Mouse (Mus musculus) kidney, embryonic 15.5 days (tissue): Measurements from ENCODE around the gene Bcan. TPM values are rescaled to one million over a fixed set of nuclear protein-coding genes. Genes with fewer than 3 reads are reported as not detected.

Source experiments
- ATAC-seq: fragments of 200-750 bp; cut with Nextera tagmentation; replicated peaks from 2 replicates; pipeline ENCODE4 v1.8.0; 2017; ENCODE audit warnings: moderate TSS enrichment; ENCODE audit not compliant: low FRiP score
- H3K27ac ChIP-seq: fragments of 300-500 bp; sonication (generic); 2 replicates; pipeline ENCODE4 v1.5.1; 2015; ENCODE audit warnings: mild to moderate bottlenecking, inconsistent platforms
- H3K27me3 ChIP-seq: fragments of 300-500 bp; sonication (generic); 2 replicates; pipeline ENCODE4 v1.6.1; 2015; ENCODE audit warnings: inconsistent platforms
- H3K36me3 ChIP-seq: fragments of 300-500 bp; sonication (generic); 2 replicates; pipeline ENCODE4 v1.6.1; 2015; ENCODE audit warnings: inconsistent platforms
- H3K4me1 ChIP-seq: fragments of 300-500 bp; sonication (generic); 2 replicates; pipeline ENCODE4 v1.6.1; 2015; ENCODE audit warnings: inconsistent platforms
- H3K4me2 ChIP-seq: fragments of 300-500 bp; sonication (generic); 2 replicates; pipeline ENCODE4 v1.6.1; 2015; ENCODE audit warnings: moderate library complexity, mild to moderate bottlenecking, inconsistent platforms
- H3K4me3 ChIP-seq: fragments of 300-500 bp; sonication (generic); replicated peaks from 2 replicates; pipeline ENCODE4 v1.5.1; 2015; ENCODE audit warnings: mild to moderate bottlenecking, inconsistent platforms
- H3K9ac ChIP-seq: fragments of 300-500 bp; sonication (generic); 2 replicates; pipeline ENCODE4 v1.6.1; 2015; ENCODE audit warnings: mild to moderate bottlenecking, inconsistent platforms
- H3K9me3 ChIP-seq: fragments of 300-500 bp; sonication (generic); replicated peaks from 2 replicates; pipeline ENCODE4 v1.6.1; 2016; ENCODE audit warnings: inconsistent platforms
- WGBS: fragments of 180-500 bp; shearing (Covaris S2); methylation state at CpG from one replicate; pipeline ENCODE4 v1.1.7; 2015; ENCODE audit warnings: mixed read lengths; 5-methylcytosine and 5-hydroxymethylcytosine counted together
- polyA plus RNA-seq: library from polyadenylated mRNA; unstranded; fragments of >200 nt; fragmentation: Nextera tagmentation; extraction: Ambion mirVana; gene quantifications from 2 replicates; pipeline ENCODE4 v1.2.1, GENCODE M21; 2015

The Bcan gene
- polyA plus RNA-seq, 1 experiment from 2014 or later, result 0.17 TPM

DNA sequence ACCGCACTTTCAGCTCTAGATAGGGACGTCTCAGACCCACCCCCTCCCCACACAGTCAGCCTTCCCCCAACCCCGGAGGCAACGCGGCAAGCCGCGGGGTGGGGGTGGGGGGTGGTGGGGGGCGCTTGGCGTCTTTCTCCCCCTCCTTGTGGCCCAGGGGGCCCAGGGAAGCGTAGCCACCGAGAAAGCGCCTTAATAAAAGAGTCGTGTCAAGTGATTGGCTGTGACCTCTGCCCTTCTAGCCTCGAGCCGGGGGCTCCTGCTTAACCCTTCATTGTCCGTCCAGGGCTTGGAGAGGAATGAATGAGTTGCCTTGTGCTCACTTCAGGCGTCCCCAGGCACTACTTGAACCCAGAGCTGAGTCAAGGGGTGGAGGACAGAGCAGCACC lies 52.2 kb downstream of the Bcan start:
- ATAC-seq, result 0 out of 2 replicates have a peak, but pooled peaks have one; percentile 5
- peak overlapping the region; percentile 33 for H3K9ac ChIP-seq
- H3K27me3 ChIP-seq, result peaks cover 26% of the 10 kb centered on the region
- peak overlapping the region; percentile 43 for H3K4me3 ChIP-seq
- peak overlapping the region; percentile 65 for H3K4me2 ChIP-seq
- peak overlapping the region; percentile 80 for H3K27ac ChIP-seq
- H3K9me3 ChIP-seq, result no peaks in the 10 kb centered on the region
- H3K4me1 ChIP-seq, result peaks cover 81% of the 10 kb centered on the region
- peaks cover 9% of the 10 kb centered on the region for H3K36me3 ChIP-seq
- 0% methylated on average over 17 of the region's 17 CpGs for WGBS

DNA sequence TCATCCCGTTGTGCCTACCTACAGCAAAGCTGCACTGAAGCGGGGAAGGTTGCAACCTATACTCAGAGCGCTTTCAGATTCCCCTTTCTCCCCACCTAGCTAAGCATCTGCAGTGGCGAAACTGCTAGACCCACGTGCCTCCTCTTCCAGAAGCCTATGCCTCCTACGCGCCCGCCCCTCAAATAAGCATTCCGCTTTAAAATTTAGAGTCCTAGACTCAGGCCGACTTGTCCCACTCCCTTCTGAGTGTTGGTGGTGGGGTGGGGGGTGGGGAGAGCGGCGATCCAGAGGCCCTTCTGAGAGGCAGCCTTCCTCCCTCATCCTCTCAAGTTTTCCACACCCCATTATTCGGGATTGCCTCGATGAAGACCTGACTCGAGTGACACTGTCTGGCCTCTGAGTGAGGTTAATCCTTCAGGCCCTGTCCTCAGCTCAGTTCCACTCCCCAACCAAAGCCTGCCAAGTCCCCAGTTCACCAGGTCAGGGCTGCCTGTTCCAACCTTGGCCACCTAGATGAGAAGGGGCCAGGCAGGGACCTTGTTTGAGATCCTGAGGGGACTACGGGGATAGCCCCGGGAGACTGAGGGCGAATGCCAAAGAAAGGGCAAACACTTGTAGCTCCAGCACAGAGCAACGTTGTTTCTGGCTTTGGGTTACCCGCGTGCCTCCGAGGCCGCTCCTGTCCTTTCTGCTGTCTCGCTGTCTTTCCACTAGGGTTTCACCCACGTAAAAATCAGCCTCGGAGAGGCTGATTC lies 52.8 kb downstream of the Bcan start:
- H3K27ac ChIP-seq, result peak overlapping the region; percentile 80
- H3K27me3 ChIP-seq, result peaks cover 26% of the 10 kb centered on the region
- peaks cover 14% of the 10 kb centered on the region for H3K36me3 ChIP-seq
- H3K4me1 ChIP-seq, result peaks cover 76% of the 10 kb centered on the region
- H3K9ac ChIP-seq, result peak overlapping the region; percentile 33
- 2% methylated on average over 26 of the region's 26 CpGs for WGBS
- no peaks in the 10 kb centered on the region for H3K9me3 ChIP-seq
- H3K4me2 ChIP-seq, result peak overlapping the region; percentile 65
- ATAC-seq, result 0 out of 2 replicates have a peak, but pooled peaks have one; percentile 3
- H3K4me3 ChIP-seq, result peak overlapping the region; percentile 43

DNA sequence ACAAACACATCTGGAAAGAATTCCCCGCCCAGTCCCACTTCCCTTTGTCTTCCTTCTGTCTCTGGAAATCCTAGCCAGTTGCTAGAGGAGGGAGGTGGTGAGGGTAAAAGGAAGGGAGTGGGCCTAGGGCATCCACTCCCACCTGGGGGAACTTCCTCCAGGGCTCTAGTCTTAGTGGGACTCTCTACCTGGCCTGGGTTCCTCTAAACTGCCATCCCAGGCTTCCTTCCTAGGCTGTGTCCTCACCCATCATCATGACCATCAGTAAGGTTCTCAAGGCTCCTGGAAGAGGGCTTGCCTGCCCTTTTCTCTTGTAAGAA lies 53.5 kb downstream of the Bcan start:
- ATAC-seq, result no peak
- Histone ChIP-seq H3K4me3 (no peak overlapping the region), H3K27me3 (peaks cover 20% of the 10 kb centered on the region), H3K4me1 (peaks cover 68% of the 10 kb centered on the region), H3K4me2 (peak overlapping the region; percentile 65; the same call in 1 of the 2 replicates), H3K9ac (no peak overlapping the region), H3K27ac (peak overlapping the region; percentile 80), H3K36me3 (peaks cover 22% of the 10 kb centered on the region), H3K9me3 (no peaks in the 10 kb centered on the region)
- 58% methylated on average over 1 of the region's 1 CpGs for WGBS

DNA sequence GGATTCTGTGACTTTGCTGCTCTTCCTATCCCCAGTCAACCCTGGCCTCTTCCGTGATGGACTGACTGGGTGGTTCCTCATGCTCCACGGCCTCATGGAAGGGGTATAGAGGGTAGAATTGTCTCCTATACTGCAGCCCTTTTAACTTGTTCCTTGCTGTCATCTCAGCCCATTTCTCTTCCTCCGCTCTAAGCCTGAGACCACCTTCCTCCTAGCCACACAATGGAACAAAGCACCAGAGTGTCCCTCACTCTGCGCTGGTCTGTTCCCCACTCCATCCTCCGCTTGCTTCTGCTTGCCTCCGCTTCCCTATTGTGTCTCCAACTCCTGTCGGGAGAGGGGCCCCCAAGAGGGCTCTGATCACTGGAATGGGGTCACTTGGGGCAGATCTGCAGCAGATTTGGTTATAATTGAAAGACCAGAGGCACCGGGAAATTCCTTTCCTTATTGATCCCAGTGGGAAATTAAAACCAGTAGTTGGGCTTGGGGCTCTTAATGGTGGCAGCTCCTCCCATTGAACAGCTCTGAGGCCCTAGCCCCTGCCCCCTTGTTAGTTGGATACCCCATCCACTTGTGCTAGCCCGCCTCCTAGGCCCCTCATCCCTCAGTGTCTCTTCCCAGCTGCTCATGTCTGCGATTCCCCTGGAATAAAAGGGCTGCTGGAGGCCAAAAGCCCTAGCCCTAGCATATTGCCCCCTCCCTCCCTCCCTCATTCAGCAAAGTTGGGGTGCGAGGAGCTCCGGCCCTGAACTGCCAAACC lies 54.1 kb downstream of the Bcan start:
- 38% methylated on average over 12 of the region's 12 CpGs for WGBS
- Histone ChIP-seq H3K36me3 (peaks cover 27% of the 10 kb centered on the region), H3K27me3 (peaks cover 15% of the 10 kb centered on the region), H3K4me2 (no peak overlapping the region), H3K4me1 (peaks cover 64% of the 10 kb centered on the region), H3K9me3 (no peaks in the 10 kb centered on the region), H3K9ac (no peak overlapping the region), H3K27ac (peak overlapping the region; percentile 80; the same call in 1 of the 2 replicates), H3K4me3 (no peak overlapping the region)
- no peak for ATAC-seq

DNA sequence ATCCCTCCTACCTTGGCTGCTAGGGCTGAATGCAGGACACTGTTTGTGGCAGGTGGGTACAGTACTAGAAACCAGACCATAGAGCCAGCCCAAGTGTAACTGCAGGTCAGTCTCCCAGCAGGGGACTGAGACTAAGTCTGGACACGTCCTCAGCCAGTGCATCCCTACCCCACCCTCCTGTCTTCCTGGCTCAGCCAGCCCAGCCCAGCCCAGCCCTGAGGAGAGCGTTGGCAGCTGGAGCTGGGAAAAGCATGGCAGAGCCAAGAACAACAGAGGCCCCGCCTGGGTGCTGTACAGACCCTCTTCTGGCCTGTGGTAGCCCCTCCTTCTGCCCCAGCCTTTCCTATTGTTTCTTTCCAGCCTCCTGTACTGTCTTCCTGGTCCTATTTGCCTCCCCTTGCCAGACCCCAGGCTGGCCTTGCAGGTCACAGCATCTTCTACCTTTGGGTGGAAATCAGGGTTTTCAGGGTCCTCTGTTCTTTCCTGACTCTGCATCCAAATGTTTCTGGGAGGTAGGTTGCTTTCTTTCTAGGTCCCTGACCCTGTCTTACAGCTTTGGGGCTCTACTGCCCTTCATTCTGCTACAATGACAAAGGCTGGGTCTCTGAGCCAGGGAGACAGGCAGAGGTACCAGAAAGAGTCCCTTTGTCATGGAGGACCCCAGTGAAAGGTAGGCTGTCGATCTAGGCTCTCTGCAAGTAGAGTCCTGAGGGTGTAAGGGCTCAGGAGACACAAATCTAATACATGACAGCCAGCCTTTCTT lies 55.0 kb downstream of the Bcan start:
- peaks cover 37% of the 10 kb centered on the region for H3K36me3 ChIP-seq
- H3K9me3 ChIP-seq, result no peaks in the 10 kb centered on the region
- H3K9ac ChIP-seq, result no peak overlapping the region
- H3K27me3 ChIP-seq, result peaks cover 9% of the 10 kb centered on the region
- peaks cover 57% of the 10 kb centered on the region for H3K4me1 ChIP-seq
- ATAC-seq, result no peak
- H3K4me3 ChIP-seq, result no peak overlapping the region
- 19% methylated on average over 4 of the region's 4 CpGs for WGBS
- H3K4me2 ChIP-seq, result no peak overlapping the region
- H3K27ac ChIP-seq, result peak overlapping the region; percentile 33; the same call in 1 of the 2 replicates

DNA sequence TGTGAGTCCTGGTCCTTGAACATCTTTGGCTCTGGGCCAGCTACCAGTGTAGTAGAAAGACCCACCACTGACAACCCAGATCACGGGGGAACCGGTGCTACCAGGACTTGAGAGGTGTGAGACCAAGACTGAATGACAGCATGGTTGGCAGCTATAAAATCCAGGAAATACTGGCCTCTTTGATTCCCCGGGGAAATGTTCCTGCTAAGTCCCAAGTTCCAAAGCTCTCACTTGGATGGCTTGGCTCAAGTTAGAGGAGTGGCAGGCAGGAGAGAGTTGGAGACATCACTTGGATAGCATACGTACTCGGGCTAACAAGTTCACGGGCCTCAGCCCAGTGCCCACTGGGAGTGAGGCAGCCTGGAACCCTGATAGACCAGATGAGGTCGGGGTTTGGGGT lies 56.4 kb downstream of the Bcan start:
- H3K27me3 ChIP-seq, result no peaks in the 10 kb centered on the region
- H3K27ac ChIP-seq, result no peak overlapping the region
- peaks cover 51% of the 10 kb centered on the region for H3K36me3 ChIP-seq
- 57% methylated on average over 7 of the region's 7 CpGs for WGBS
- H3K9ac ChIP-seq, result no peak overlapping the region
- H3K4me2 ChIP-seq, result no peak overlapping the region
- H3K4me3 ChIP-seq, result no peak overlapping the region
- peaks cover 43% of the 10 kb centered on the region for H3K4me1 ChIP-seq
- ATAC-seq, result no peak
- no peaks in the 10 kb centered on the region for H3K9me3 ChIP-seq

DNA sequence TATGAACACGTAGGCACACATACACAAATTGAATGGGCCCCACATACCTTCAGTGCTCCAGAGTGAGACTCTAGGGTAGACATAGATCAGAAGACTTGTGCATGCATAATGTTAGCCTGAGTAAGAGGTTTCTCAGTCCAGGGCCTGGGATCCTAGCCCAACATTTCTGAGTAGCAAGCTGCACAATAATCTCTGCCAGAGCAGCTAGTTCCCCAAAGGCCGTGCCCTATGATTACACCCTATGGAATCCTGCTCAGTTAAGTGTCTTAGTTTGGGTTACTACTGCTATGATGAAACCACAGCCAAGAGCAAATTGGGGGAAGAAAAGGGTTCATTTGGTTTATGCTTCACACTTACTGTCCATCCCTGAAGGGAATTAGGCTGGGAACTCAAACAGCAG lies 57.6 kb downstream of the Bcan start:
- peaks cover 32% of the 10 kb centered on the region for H3K4me1 ChIP-seq
- no peak overlapping the region for H3K9ac ChIP-seq
- no peak overlapping the region for H3K27ac ChIP-seq
- H3K36me3 ChIP-seq, result peaks cover 62% of the 10 kb centered on the region
- H3K4me3 ChIP-seq, result no peak overlapping the region
- H3K9me3 ChIP-seq, result no peaks in the 10 kb centered on the region
- no peaks in the 10 kb centered on the region for H3K27me3 ChIP-seq
- ATAC-seq, result no peak
- no peak overlapping the region for H3K4me2 ChIP-seq
- 88% methylated on average over 2 of the region's 2 CpGs for WGBS

DNA sequence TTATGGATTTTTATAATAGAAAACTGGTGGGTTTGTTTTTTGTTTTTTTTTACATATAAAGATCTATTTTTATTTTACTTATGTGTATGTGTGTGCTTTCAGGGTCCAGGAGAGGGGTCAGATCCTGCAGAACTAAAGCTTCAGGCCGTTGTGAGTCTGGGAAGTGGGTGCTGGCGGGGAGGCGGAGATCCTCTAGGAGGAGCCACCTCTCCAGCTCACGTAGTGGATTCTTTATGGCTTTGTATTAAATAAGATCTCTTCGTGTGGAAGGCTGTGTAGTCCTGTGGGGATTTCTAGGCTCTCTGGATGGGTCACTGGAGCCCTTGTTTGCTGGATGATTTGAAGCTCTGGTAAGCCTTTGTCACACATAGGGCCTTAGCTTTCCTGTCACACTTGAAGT lies 59.4 kb downstream of the Bcan start:
- H3K4me1 ChIP-seq, result peaks cover 22% of the 10 kb centered on the region
- H3K4me2 ChIP-seq, result no peak overlapping the region
- H3K9ac ChIP-seq, result no peak overlapping the region
- H3K27me3 ChIP-seq, result no peaks in the 10 kb centered on the region
- H3K9me3 ChIP-seq, result no peaks in the 10 kb centered on the region
- no peak overlapping the region for H3K27ac ChIP-seq
- H3K36me3 ChIP-seq, result peaks cover 81% of the 10 kb centered on the region
- ATAC-seq, result no peak
- H3K4me3 ChIP-seq, result no peak overlapping the region
- 65% methylated on average over 5 of the region's 5 CpGs for WGBS

Other genes starting within 250 kb of the Bcan start
- gene Ntrk1, start 205.1 kb downstream of the Bcan start, polyA plus RNA-seq, result 6.1 and 8.4 TPM in 2 replicates
- 1.2 and 1.5 TPM in 2 replicates for gene Insrr, start 203.3 kb downstream of the Bcan start, polyA plus RNA-seq
- gene Pear1, start 175.9 kb downstream of the Bcan start, polyA plus RNA-seq, result 40.8 and 51.0 TPM in 2 replicates
- 0.09 TPM in 1 of 2 replicates, not detected in the other for gene Sh2d2a, start 153.5 kb downstream of the Bcan start, polyA plus RNA-seq
- 14.4 and 16.1 TPM in 2 replicates for gene Prcc, start 114.6 kb downstream of the Bcan start, polyA plus RNA-seq
- gene Hdgf, start 93.9 kb downstream of the Bcan start, polyA plus RNA-seq, result 221 and 234 TPM in 2 replicates
- 85.4 TPM in 2 replicates for gene Mrpl24, start 80.7 kb downstream of the Bcan start, polyA plus RNA-seq
- gene Isg20l2, start 69.9 kb downstream of the Bcan start, polyA plus RNA-seq, result 62.5 and 64.3 TPM in 2 replicates
- 17.7 and 23.0 TPM in 2 replicates for gene Rrnad1, start 69.5 kb downstream of the Bcan start, polyA plus RNA-seq
- 81.1 and 82.3 TPM in 2 replicates for gene Crabp2, start 51.6 kb downstream of the Bcan start, polyA plus RNA-seq
- 31.1 and 34.6 TPM in 2 replicates for gene Nes, start 29.2 kb downstream of the Bcan start, polyA plus RNA-seq
- gene Hapln2, start 27.4 kb upstream of the Bcan start, polyA plus RNA-seq, result 0.12 and 0.23 TPM in 2 replicates
- gene Gpatch4, start 42.9 kb upstream of the Bcan start, polyA plus RNA-seq, result 38.2 and 45.4 TPM in 2 replicates
- gene Naxe, start 58.3 kb upstream of the Bcan start, polyA plus RNA-seq, result 164 and 174 TPM in 2 replicates
- gene Ttc24, start 78.1 kb upstream of the Bcan start, polyA plus RNA-seq, result not detected in 2 replicates
- 18.5 and 22.1 TPM in 2 replicates for gene Iqgap3, start 81.7 kb upstream of the Bcan start, polyA plus RNA-seq
- gene Mef2d, start 142.1 kb upstream of the Bcan start, polyA plus RNA-seq, result 18.5 and 21.5 TPM in 2 replicates